Mouse (Mus musculus): ENCODE measurements around the gene Adgrl1.

DNA sequence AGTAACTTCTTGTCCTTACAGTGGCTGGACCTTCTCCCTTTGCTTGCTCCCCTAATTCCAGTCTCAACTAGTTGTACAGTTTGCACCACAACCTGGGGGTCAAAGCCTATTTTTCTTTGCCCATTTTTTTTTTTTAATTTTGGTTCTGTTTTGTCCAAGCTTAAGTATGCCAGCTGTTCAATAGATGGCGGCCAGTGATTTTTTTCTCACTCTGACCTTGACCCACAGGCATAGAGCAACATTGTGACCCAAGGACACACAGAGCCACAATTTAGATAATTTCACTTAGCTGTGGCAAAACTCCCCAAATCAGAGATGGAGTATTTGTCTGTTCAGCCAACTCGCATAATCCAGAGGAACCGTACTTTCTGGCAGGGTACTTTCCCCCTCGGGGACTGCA lies 71.2 kb downstream of the Adgrl1 start:
- TF ChIP-seq CTCF (IDR thresholded peaks at IDR 0.05; ENCODE audit: low read depth, low read length), result no peak
- no peak for TF ChIP-seq TAL1 (conservative IDR thresholded peaks at IDR 0.05; ENCODE audit: low read depth, low read length)
- TF ChIP-seq GATA1 (IDR thresholded peaks at IDR 0.05; ENCODE audit: borderline replicate concordance, low read length), result no peak
- no peak for TF ChIP-seq GATA2 (IDR thresholded peaks at IDR 0.05; ENCODE audit: borderline replicate concordance, low read depth, low read length)
- TF ChIP-seq POLR2AphosphoS5 (IDR thresholded peaks at IDR 0.05; ENCODE audit: insufficient replicate concordance, low read depth, low read length), result no peak

Data from G1E (cell line).